Mouse (Mus musculus) testis, postnatal 10 days (tissue): ENCODE data around the gene Tsga10ip.

Experiments used
- DNase-seq: peaks from one replicate; pipeline ENCODE4 v3.0.0; 2021; ENCODE audit warnings: low spot score

The Tsga10ip gene

DNA sequence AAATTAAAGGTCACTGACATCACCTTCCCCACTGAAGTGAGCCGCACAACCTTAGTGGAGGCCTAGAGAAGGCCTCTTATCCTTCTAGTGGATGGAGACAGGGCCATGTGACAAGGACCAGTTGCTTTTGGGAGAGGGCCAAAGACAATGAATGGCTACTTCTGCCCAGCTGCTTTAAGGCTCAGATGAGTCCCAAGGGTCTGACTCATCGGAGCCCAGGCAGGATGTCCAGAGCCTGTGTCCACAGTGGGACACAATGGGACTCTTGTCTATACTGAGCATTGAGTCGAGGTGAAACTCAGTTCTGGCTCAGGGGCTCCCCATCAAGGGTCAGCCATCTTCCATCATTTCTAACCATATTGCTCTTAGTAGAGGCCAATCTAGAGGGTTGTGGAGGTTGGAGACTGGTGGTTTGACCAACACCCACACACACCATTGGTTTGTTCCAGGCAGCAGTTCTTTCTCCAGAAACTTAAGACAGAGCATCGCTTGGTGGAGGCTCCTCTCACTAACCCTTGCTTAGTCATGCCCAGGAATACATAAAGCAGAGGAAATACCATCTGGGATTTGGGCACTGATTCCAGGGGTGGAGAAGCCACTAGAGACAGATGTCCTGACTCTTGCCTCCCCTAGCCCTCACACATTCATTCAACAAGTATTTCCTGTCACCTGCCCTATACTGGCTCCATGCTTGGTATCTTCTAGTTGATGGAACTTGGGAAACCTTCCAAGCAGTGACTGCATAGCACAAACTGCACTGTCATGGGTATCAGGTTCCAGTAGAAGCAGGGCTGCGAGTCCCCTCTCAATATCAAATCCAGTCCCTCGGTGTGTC lies 56.8 kb downstream of the Tsga10ip start:
- DNase-seq: no peak

DNA sequence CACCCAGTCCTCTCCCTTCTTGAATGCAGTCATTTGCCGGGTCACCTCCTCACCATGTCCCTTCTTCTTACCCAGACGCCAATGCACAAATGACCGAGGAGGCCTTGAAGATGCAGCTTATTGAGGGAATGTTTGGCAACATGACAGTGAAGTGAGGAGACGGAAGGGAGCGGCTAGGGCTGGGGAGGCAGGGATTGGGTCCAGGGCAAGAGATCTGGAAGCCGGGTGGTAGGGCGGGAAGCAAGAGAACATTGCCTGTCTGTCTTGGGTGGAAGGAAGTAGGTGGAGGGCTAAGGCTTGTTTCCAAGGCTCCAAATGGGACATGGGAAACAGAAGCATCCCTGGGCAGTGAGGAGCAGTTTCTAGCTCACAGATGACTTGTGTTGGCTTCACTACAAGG lies 61.0 kb downstream of the Tsga10ip start:
- DNase-seq: no peak
